Mouse (Mus musculus) monocyte, adult 59 days (primary cell): ENCODE results near the gene Olfr26. TPM values are rescaled to one million over a fixed set of nuclear protein-coding genes. Genes with fewer than 3 reads are reported as not detected.

ENCODE experiments used
- total RNA-seq, 2 experiments: library from RNA; stranded (reverse); gene quantifications; one replicate each; pipeline ENCODE4 v1.2.4; 2023

Olfr26 gene
- not detected for total RNA-seq

GRCm38 (mm10) chr9:38854760-38855159 lies at the start of gene Olfr26:
Gene Olfr26 (plus strand): TSS chr9:38855060.

DNA sequence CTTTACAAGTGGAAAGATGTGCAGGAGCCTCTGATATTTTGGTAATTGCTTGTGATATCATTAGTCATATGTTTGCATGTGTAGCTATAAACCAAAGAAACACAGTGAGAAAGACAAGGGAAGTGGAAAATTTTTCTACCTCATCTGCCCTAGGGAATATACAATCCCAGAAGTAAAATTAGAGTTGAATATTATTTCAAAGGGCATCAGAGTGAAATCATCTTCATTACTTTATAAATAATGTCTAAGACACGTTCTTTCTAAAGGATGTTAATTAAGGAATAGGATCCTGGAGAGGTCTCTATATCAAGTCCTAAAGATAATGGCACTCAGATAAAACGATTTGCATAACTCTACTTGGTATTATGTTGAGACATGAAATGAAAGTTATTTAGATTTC lies 40.5 kb upstream of the Olfr26 start, which contains the start of gene Olfr922:
Gene Olfr922, plus strand, starts transcription at position 301 of the 400 bp plus-strand sequence.

DNA sequence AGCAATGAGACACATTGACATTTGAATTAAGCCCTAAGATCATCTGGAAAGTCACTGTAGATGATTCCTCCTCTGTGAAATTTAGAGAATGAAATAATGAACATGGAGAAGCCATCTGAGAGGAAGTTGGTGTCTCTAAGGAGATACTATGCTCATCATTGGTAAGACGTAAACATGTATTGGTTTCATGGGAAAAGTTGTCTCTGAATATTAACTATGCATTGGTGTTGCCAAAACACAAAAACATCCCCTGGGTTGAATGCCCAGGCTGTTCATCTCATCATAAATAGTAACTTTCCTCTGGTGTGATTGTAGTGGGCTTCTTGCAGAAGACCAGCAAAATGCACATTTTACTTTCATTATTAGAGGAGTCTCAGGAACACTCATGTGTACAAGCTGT lies 28.6 kb upstream of the Olfr26 start, which contains the start of gene Olfr923:
Gene Olfr923, plus strand, starts transcription at position 301 of the 400 bp plus-strand sequence.

GRCm38 (mm10) chr9:38844149-38844548 lies 10.7 kb upstream of the Olfr26 start, which contains the start of gene Olfr924:
Gene Olfr924 (plus strand): TSS chr9:38844449.

DNA sequence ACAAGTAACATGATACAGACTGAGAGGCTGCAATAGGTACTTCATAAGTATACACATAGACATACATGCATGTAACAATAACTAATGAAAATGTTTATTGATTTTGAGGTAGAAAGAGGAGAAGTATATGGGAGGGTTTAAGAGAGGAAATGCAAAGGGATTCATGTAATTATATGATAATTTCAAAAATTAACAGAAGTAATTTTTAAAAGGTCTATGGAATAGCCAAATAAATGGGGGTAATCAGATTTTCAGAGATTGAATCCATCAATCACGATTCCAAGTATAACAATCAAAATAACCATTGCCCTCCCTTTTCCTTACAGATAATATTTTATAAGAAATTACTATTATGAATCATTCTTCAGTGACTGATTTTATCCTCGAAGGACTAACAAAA lies 22.0 kb downstream of the Olfr26 start, which contains the start of gene Olfr926:
Gene Olfr926, plus strand, starts transcription at position 301 of the 400 bp plus-strand sequence.

Other genes starting within 250 kb of the Olfr26 start
- gene Olfr914, start 250.0 kb upstream of the Olfr26 start, total RNA-seq = not detected
- not detected for gene Olfr916, start 195.2 kb upstream of the Olfr26 start, total RNA-seq
- not detected for gene Olfr917, start 189.2 kb upstream of the Olfr26 start, total RNA-seq
- gene Olfr918, start 180.5 kb upstream of the Olfr26 start, total RNA-seq = not detected
- not detected for gene Olfr919, start 151.4 kb upstream of the Olfr26 start, total RNA-seq
- 10 to 100 TPM; 72.6 to 77.7 TPM for gene Vwa5a, start 136.8 kb upstream of the Olfr26 start, total RNA-seq
- gene Olfr920, start 102.8 kb upstream of the Olfr26 start, total RNA-seq = under 1 TPM; 0.67 to 0.84 TPM
- gene Olfr921, start 82.0 kb upstream of the Olfr26 start, total RNA-seq = not detected
- not detected for gene Olfr922, start 40.4 kb upstream of the Olfr26 start, total RNA-seq
- gene Olfr923, start 28.5 kb upstream of the Olfr26 start, total RNA-seq = not detected
- gene Olfr924, start 10.6 kb upstream of the Olfr26 start, total RNA-seq = not detected
- gene Olfr926, start 22.1 kb downstream of the Olfr26 start, total RNA-seq = not detected
- not detected for gene Olfr930, start 74.7 kb downstream of the Olfr26 start, total RNA-seq
- gene Olfr933, start 117.3 kb downstream of the Olfr26 start, total RNA-seq = not detected
- not detected for gene Olfr934, start 133.3 kb downstream of the Olfr26 start, total RNA-seq
- gene Olfr935, start 144.6 kb downstream of the Olfr26 start, total RNA-seq = not detected
- gene Olfr146, start 168.3 kb downstream of the Olfr26 start, total RNA-seq = not detected
- gene Olfr937, start 209.9 kb downstream of the Olfr26 start, total RNA-seq = not detected
- not detected for gene Olfr938, start 223.8 kb downstream of the Olfr26 start, total RNA-seq